In genomic region chr1:127270273-127271020, GRCm38 (mm10) we compare ENCODE assay signal across 8 mouse cellular contexts.
DNase-seq lines count a peak whose midpoint lies in the region; ATAC-seq and TF ChIP-seq lines count a peak whose summit lies in the region.
"Had no signal": no experiment of that assay in that cellular context is flagged by ENCODE, and none has a peak within 500 bp of the region (broad histone marks: within the 10 kb centered on the region; RNA-seq: fewer than 3 reads in every experiment).

No protein-coding gene starts in this region.

- TF ChIP-seq POLR2A in CH12.LX (IDR thresholded peaks at IDR 0.05; ENCODE audit: low read depth, low read length): no peak
- TF ChIP-seq POLR2A in brain, embryonic 14.5 days (IDR thresholded peaks at IDR 0.05; ENCODE audit: borderline replicate concordance, extremely low read depth, insufficient read depth, insufficient read length, poor library complexity, severe bottlenecking): no peak

- H3K9me3 ChIP-seq in kidney, embryonic 14.5 days (ENCODE audit: control insufficient read depth, low read length): no peaks in the 10 kb centered on the region
- no peaks in the 10 kb centered on the region for H3K9me3 ChIP-seq in CH12.LX (replicated peaks; ENCODE audit: low read length)

- H3K36me3 ChIP-seq in kidney, embryonic 14.5 days (ENCODE audit: control insufficient read depth, insufficient read depth, low read length): no peaks in the 10 kb centered on the region
- peaks cover 0 to 31% of the 10 kb centered on the region in 2 experiments for H3K36me3 ChIP-seq in CH12.LX (replicated peaks in 1 of 2; ENCODE audit: control insufficient read depth in 1 of 2, insufficient read depth in 1 of 2, low read length in 1 of 2)

- H3K27me3 ChIP-seq in kidney, embryonic 14.5 days (ENCODE audit: control insufficient read depth, insufficient read depth, low read length): no peaks in the 10 kb centered on the region
- no peaks in the 10 kb centered on the region for H3K27me3 ChIP-seq in CH12.LX (replicated peaks)

- peak; percentile 27 for DNase-seq in kidney, postnatal 14 days
- no peak for DNase-seq in CH12.LX (ENCODE audit: extremely low read depth)
- peak; percentile 19 for DNase-seq in brain, embryonic 14.5 days (ENCODE audit: low read depth)
- DNase-seq in right cerebral cortex, postnatal 14 days: no peak
- DNase-seq in layer of hippocampus, postnatal 10 days (ENCODE audit: low spot score in 2 of 2): no peak
- DNase-seq: gastrocnemius, postnatal 36 days had no signal

- H3K9ac ChIP-seq in kidney, embryonic 14.5 days (ENCODE audit: low read depth, low read length): no peak overlapping the region
- H3K9ac ChIP-seq in CH12.LX (ENCODE audit: insufficient read depth, low read depth): no peak overlapping the region

- H3K4me1 ChIP-seq in kidney, embryonic 14.5 days (ENCODE audit: control insufficient read depth, insufficient read depth, low read length): no peaks in the 10 kb centered on the region
- no peaks in the 10 kb centered on the region for H3K4me1 ChIP-seq in CH12.LX (ENCODE audit: control insufficient read depth in 1 of 2, insufficient read depth in 2 of 2)

- no peak for TF ChIP-seq CTCF in CH12.LX (conservative IDR thresholded peaks at IDR 0.05 in 1 of 2, IDR thresholded peaks at IDR 0.05 in 1 of 2; ENCODE audit: low read depth in 2 of 2, low read length in 2 of 2)
- no peak for TF ChIP-seq CTCF in brain, embryonic 14.5 days (IDR thresholded peaks at IDR 0.05; ENCODE audit: borderline replicate concordance, extremely low read depth, insufficient read depth, insufficient read length)

- no peak overlapping the region for H3K4me2 ChIP-seq in kidney, embryonic 14.5 days (replicated peaks; ENCODE audit: low read depth, low read length)
- H3K4me2 ChIP-seq in CH12.LX (ENCODE audit: insufficient read depth, low read depth, poor library complexity, severe bottlenecking): no peak overlapping the region

- no peak for ATAC-seq in kidney, embryonic 14.5 days (ENCODE audit: low FRiP score, low TSS enrichment)
- peak; percentile 54 for ATAC-seq in megakaryocyte, adult 5-6 weeks (ENCODE audit: poor library complexity, severe bottlenecking)

- no peak for TF ChIP-seq RAD21 in CH12.LX (IDR thresholded peaks at IDR 0.05; ENCODE audit: low read depth, low read length)

- H3K4me3 ChIP-seq in kidney, embryonic 14.5 days (ENCODE audit: low read length): no peak overlapping the region
- H3K4me3 ChIP-seq in CH12.LX (replicated peaks in 1 of 3; ENCODE audit: low read depth in 2 of 3, low read length in 2 of 3, poor library complexity in 1 of 3): no peak overlapping the region

- no peak overlapping the region for H3K27ac ChIP-seq in kidney, embryonic 14.5 days (ENCODE audit: low read depth, low read length)
- H3K27ac ChIP-seq in CH12.LX (ENCODE audit: insufficient read depth, low read depth): no peak overlapping the region

- dilution Hi-C loops in CH12.LX (cut with MboI; ENCODE audit: extremely low pct_ligation_motif_present, extremely low pct_unique_long_range_greater_than_20kb, low sequenced_read_pairs): no loop called here

- no peaks in the 10 kb centered on the region for H3K79me2 ChIP-seq in CH12.LX (replicated peaks; ENCODE audit: control insufficient read depth, extremely low read depth, insufficient read depth, poor library complexity, severe bottlenecking)

- TF ChIP-seq EP300 in CH12.LX (IDR thresholded peaks at IDR 0.05; ENCODE audit: low read length): no peak

- WGBS in kidney, embryonic 14.5 days: 65% methylated on average over 13 of the region's 13 CpGs

- in situ Hi-C loops in CH12.LX (cut with MboI; ENCODE audit: low pct_ligation_motif_present, low pct_unique_long_range_greater_than_20kb, low sequenced_read_pairs): no loop called here

TF ChIP-seq in CH12.LX, 34 proteins besides CTCF, POLR2A, EP300 and RAD21:
- TF ChIP-seq MAX (IDR thresholded peaks at IDR 0.05; ENCODE audit: low read length): no peak
- 0 out of 2 replicates have a peak, but pooled peaks have one; percentile 12 for TF ChIP-seq MAFK (IDR thresholded peaks at IDR 0.05; ENCODE audit: insufficient replicate concordance, low read length)

Comparison
In these comparisons a context has a peak if more than half of its experiments do, and no peak if none do; other contexts are left out.
1. DNase-seq: peak in kidney, postnatal 14 days (single experiment) and brain, embryonic 14.5 days (single experiment); none in CH12.LX (single experiment), right cerebral cortex, postnatal 14 days (single experiment) and layer of hippocampus, postnatal 10 days (0 of 2).